In genomic region chr14:55783171-55783957, GRCm38 (mm10) we compare ENCODE assay signal across 8 mouse cellular contexts. TPM values are rescaled to one million over a fixed set of nuclear protein-coding genes. Genes with fewer than 3 reads are reported as not detected.
DNase-seq lines count a peak whose midpoint lies in the region; ATAC-seq and TF ChIP-seq lines count a peak whose summit lies in the region.

No protein-coding gene starts in this region.

- ATAC-seq in forebrain, embryonic 15.5 days (replicated peaks), result no peak
- no peak for ATAC-seq in hindbrain, embryonic 15.5 days (ENCODE audit: low FRiP score, low read depth)
- ATAC-seq in liver, embryonic 16.5 days (ENCODE audit: low read depth), result no peak
- ATAC-seq in megakaryocyte progenitor cell, adult 5-6 weeks (replicated peaks; ENCODE audit: poor library complexity), result no peak
- no peak for ATAC-seq in granulocyte monocyte progenitor cell, adult 5-6 weeks (replicated peaks; ENCODE audit: poor library complexity, severe bottlenecking)

- no peaks in the 10 kb centered on the region for H3K36me3 ChIP-seq in forebrain, embryonic 15.5 days
- H3K36me3 ChIP-seq in hindbrain, embryonic 15.5 days, result no peaks in the 10 kb centered on the region
- no peaks in the 10 kb centered on the region for H3K36me3 ChIP-seq in liver, embryonic 16.5 days (ENCODE audit: control insufficient read depth, insufficient read depth)
- peaks cover 11% of the 10 kb centered on the region; the same call in 1 of the 2 replicates for H3K36me3 ChIP-seq in small intestine, adult 2 months (ENCODE audit: control insufficient read depth, insufficient read depth, low read length)

- WGBS in forebrain, embryonic 15.5 days, result 3% methylated on average over 31 of the region's 31 CpGs
- WGBS in hindbrain, embryonic 15.5 days, result 3% methylated on average over 31 of the region's 31 CpGs
- 19% methylated on average over 31 of the region's 31 CpGs for WGBS in liver, embryonic 16.5 days (ENCODE audit: insufficient replicate concordance)
- WGBS in small intestine, adult 2 months, result 44% methylated on average over 31 of the region's 31 CpGs

- no peaks in the 10 kb centered on the region for H3K9me3 ChIP-seq in forebrain, embryonic 15.5 days
- H3K9me3 ChIP-seq in hindbrain, embryonic 15.5 days, result no peaks in the 10 kb centered on the region
- H3K9me3 ChIP-seq in liver, embryonic 16.5 days (replicated peaks; ENCODE audit: control insufficient read depth, low read length), result no peaks in the 10 kb centered on the region

- no peak overlapping the region; the same call in 1 of the 2 replicates for H3K27ac ChIP-seq in forebrain, embryonic 15.5 days (replicated peaks)
- 0 out of 2 replicates have a peak overlapping the region, but pooled peaks have one; percentile 4 for H3K27ac ChIP-seq in hindbrain, embryonic 15.5 days (replicated peaks)
- no peak overlapping the region for H3K27ac ChIP-seq in liver, embryonic 16.5 days (ENCODE audit: low read length)
- H3K27ac ChIP-seq in small intestine, adult 2 months (ENCODE audit: insufficient read depth, low read depth, low read length), result no peak overlapping the region; the same call in 1 of the 2 replicates

- peaks cover 14% of the 10 kb centered on the region for H3K4me1 ChIP-seq in forebrain, embryonic 15.5 days
- peaks cover 16% of the 10 kb centered on the region for H3K4me1 ChIP-seq in hindbrain, embryonic 15.5 days (replicated peaks)
- peaks cover 6% of the 10 kb centered on the region for H3K4me1 ChIP-seq in liver, embryonic 16.5 days (ENCODE audit: control insufficient read depth, low read depth, low read length)
- H3K4me1 ChIP-seq in small intestine, adult 2 months (ENCODE audit: control insufficient read depth, insufficient read depth, insufficient read length, low read length), result peaks cover 6% of the 10 kb centered on the region

- H3K27me3 ChIP-seq in forebrain, embryonic 15.5 days, result peaks cover 68% of the 10 kb centered on the region
- H3K27me3 ChIP-seq in hindbrain, embryonic 15.5 days, result peaks cover 68% of the 10 kb centered on the region
- peaks cover 29% of the 10 kb centered on the region for H3K27me3 ChIP-seq in liver, embryonic 16.5 days (ENCODE audit: control insufficient read depth, insufficient read depth, low read depth, low read length)
- H3K27me3 ChIP-seq in small intestine, adult 2 months (ENCODE audit: control insufficient read depth, insufficient read depth, low read length), result no peaks in the 10 kb centered on the region

- TF ChIP-seq POLR2A in small intestine, adult 2 months (IDR thresholded peaks at IDR 0.05; ENCODE audit: low read depth, low read length), result no peak

- TF ChIP-seq CTCF in small intestine, adult 2 months (IDR thresholded peaks at IDR 0.05; ENCODE audit: extremely low read depth, insufficient read length, insufficient replicate concordance, low read depth, low read length), result no peak

- peak overlapping the region; percentile 10; the same call in 1 of the 2 replicates for H3K9ac ChIP-seq in forebrain, embryonic 15.5 days (replicated peaks)
- no peak overlapping the region for H3K9ac ChIP-seq in hindbrain, embryonic 15.5 days
- no peak overlapping the region for H3K9ac ChIP-seq in liver, embryonic 16.5 days (ENCODE audit: low read depth, low read length)

- H3K4me3 ChIP-seq in forebrain, embryonic 15.5 days, result peak overlapping the region; percentile 26
- H3K4me3 ChIP-seq in hindbrain, embryonic 15.5 days, result peak overlapping the region; percentile 27
- peak overlapping the region; percentile 38 for H3K4me3 ChIP-seq in liver, embryonic 16.5 days (ENCODE audit: low read depth, low read length)
- H3K4me3 ChIP-seq in small intestine, adult 2 months (ENCODE audit: low read depth, low read length), result peak overlapping the region; percentile 55

- H3K4me2 ChIP-seq in forebrain, embryonic 15.5 days (replicated peaks), result peak overlapping the region; percentile 41
- H3K4me2 ChIP-seq in hindbrain, embryonic 15.5 days, result peak overlapping the region; percentile 48
- H3K4me2 ChIP-seq in liver, embryonic 16.5 days (ENCODE audit: low read depth, low read length), result peak overlapping the region; percentile 39

- peak; percentile 9 for DNase-seq in urinary bladder, postnatal 10 days (ENCODE audit: low spot score)
- DNase-seq in urinary bladder, postnatal 14 days (ENCODE audit: low spot score), result no peak

RNA-seq across cellular contexts. Expression of gene Adcy4, which starts 0.5 kb away (rescaled TPM):
- polyA plus RNA-seq in forebrain, embryonic 15.5 days (2015; fragmentation: Nextera tagmentation; extraction: Ambion mirVana), result 2.9 and 4.0 TPM in 2 replicates
- polyA plus RNA-seq in hindbrain, embryonic 15.5 days (2015; fragmentation: Nextera tagmentation; extraction: Ambion mirVana), result 4.0 and 5.0 TPM in 2 replicates
- 1.9 and 2.4 TPM in 2 replicates for polyA plus RNA-seq in liver, embryonic 16.5 days (2015; fragmentation: Nextera tagmentation; extraction: Ambion mirVana)
- polyA plus RNA-seq in small intestine, adult 2 months (2012; rRNA removed), result 3.3 and 6.1 TPM in 2 replicates
- 0.05 TPM in 1 of 2 replicates, not detected in the other for total RNA-seq in megakaryocyte progenitor cell, adult 5-6 weeks (2015)
- not detected in 2 replicates for total RNA-seq in megakaryocyte progenitor cell, adult 5-6 weeks (2017)
- total RNA-seq in granulocyte monocyte progenitor cell, adult 5-6 weeks (2014; fragmentation: Nextera tagmentation), result not detected in 2 replicates
- not detected in 2 replicates for total RNA-seq in granulocyte monocyte progenitor cell, adult 5-6 weeks (2017)

RNA-seq across cellular contexts. Expression of gene Ripk3, which starts 5.3 kb away (rescaled TPM):
- polyA plus RNA-seq in forebrain, embryonic 15.5 days (2015; fragmentation: Nextera tagmentation; extraction: Ambion mirVana), result 1.1 and 2.3 TPM in 2 replicates
- 1.6 and 2.0 TPM in 2 replicates for polyA plus RNA-seq in hindbrain, embryonic 15.5 days (2015; fragmentation: Nextera tagmentation; extraction: Ambion mirVana)
- 15.4 and 16.4 TPM in 2 replicates for polyA plus RNA-seq in liver, embryonic 16.5 days (2015; fragmentation: Nextera tagmentation; extraction: Ambion mirVana)
- 24.7 and 42.1 TPM in 2 replicates for polyA plus RNA-seq in small intestine, adult 2 months (2012; rRNA removed)
- 116 and 152 TPM in 2 replicates for total RNA-seq in megakaryocyte progenitor cell, adult 5-6 weeks (2015)
- 25.3 and 49.9 TPM in 2 replicates for total RNA-seq in megakaryocyte progenitor cell, adult 5-6 weeks (2017)
- 104 and 157 TPM in 2 replicates for total RNA-seq in granulocyte monocyte progenitor cell, adult 5-6 weeks (2014; fragmentation: Nextera tagmentation)
- 40.9 and 42.4 TPM in 2 replicates for total RNA-seq in granulocyte monocyte progenitor cell, adult 5-6 weeks (2017)

RNA-seq across cellular contexts. Expression of gene Ltb4r1, which starts 17.6 kb away (rescaled TPM):
- polyA plus RNA-seq in forebrain, embryonic 15.5 days (2015; fragmentation: Nextera tagmentation; extraction: Ambion mirVana), result 0.26 TPM in 1 of 2 replicates, not detected in the other
- 0.91 and 0.93 TPM in 2 replicates for polyA plus RNA-seq in hindbrain, embryonic 15.5 days (2015; fragmentation: Nextera tagmentation; extraction: Ambion mirVana)
- 14.2 and 16.4 TPM in 2 replicates for polyA plus RNA-seq in liver, embryonic 16.5 days (2015; fragmentation: Nextera tagmentation; extraction: Ambion mirVana)
- 25.3 and 26.4 TPM in 2 replicates for polyA plus RNA-seq in small intestine, adult 2 months (2012; rRNA removed)
- 18.5 and 19.9 TPM in 2 replicates for total RNA-seq in megakaryocyte progenitor cell, adult 5-6 weeks (2015)
- 31.4 and 42.4 TPM in 2 replicates for total RNA-seq in megakaryocyte progenitor cell, adult 5-6 weeks (2017)
- total RNA-seq in granulocyte monocyte progenitor cell, adult 5-6 weeks (2014; fragmentation: Nextera tagmentation), result 19.4 and 23.3 TPM in 2 replicates
- 19.8 and 25.8 TPM in 2 replicates for total RNA-seq in granulocyte monocyte progenitor cell, adult 5-6 weeks (2017)

RNA-seq across cellular contexts. Expression of gene Ltb4r2, which starts 22.1 kb away (rescaled TPM):
- 0.10 and 0.24 TPM in 2 replicates for polyA plus RNA-seq in forebrain, embryonic 15.5 days (2015; fragmentation: Nextera tagmentation; extraction: Ambion mirVana)
- 0.54 and 0.84 TPM in 2 replicates for polyA plus RNA-seq in hindbrain, embryonic 15.5 days (2015; fragmentation: Nextera tagmentation; extraction: Ambion mirVana)
- 0.38 and 0.40 TPM in 2 replicates for polyA plus RNA-seq in liver, embryonic 16.5 days (2015; fragmentation: Nextera tagmentation; extraction: Ambion mirVana)
- polyA plus RNA-seq in small intestine, adult 2 months (2012; rRNA removed), result 65.3 and 90.6 TPM in 2 replicates
- total RNA-seq in megakaryocyte progenitor cell, adult 5-6 weeks (2015), result 0.39 and 0.44 TPM in 2 replicates
- 0.47 and 0.62 TPM in 2 replicates for total RNA-seq in megakaryocyte progenitor cell, adult 5-6 weeks (2017)
- total RNA-seq in granulocyte monocyte progenitor cell, adult 5-6 weeks (2014; fragmentation: Nextera tagmentation), result 0.56 and 2.1 TPM in 2 replicates
- 0.34 TPM in 1 of 2 replicates, not detected in the other for total RNA-seq in granulocyte monocyte progenitor cell, adult 5-6 weeks (2017)

RNA-seq across cellular contexts. Expression of gene Cideb, which starts 25.1 kb away (rescaled TPM):
- polyA plus RNA-seq in forebrain, embryonic 15.5 days (2015; fragmentation: Nextera tagmentation; extraction: Ambion mirVana), result 0.15 and 0.29 TPM in 2 replicates
- polyA plus RNA-seq in hindbrain, embryonic 15.5 days (2015; fragmentation: Nextera tagmentation; extraction: Ambion mirVana), result 0.26 and 0.39 TPM in 2 replicates
- polyA plus RNA-seq in liver, embryonic 16.5 days (2015; fragmentation: Nextera tagmentation; extraction: Ambion mirVana), result 74.1 and 86.9 TPM in 2 replicates
- polyA plus RNA-seq in small intestine, adult 2 months (2012; rRNA removed), result 309 and 797 TPM in 2 replicates
- total RNA-seq in megakaryocyte progenitor cell, adult 5-6 weeks (2015), result 0.20 and 0.77 TPM in 2 replicates
- 0.51 TPM in 1 of 2 replicates, not detected in the other for total RNA-seq in megakaryocyte progenitor cell, adult 5-6 weeks (2017)
- not detected in 2 replicates for total RNA-seq in granulocyte monocyte progenitor cell, adult 5-6 weeks (2014; fragmentation: Nextera tagmentation)
- not detected in 2 replicates for total RNA-seq in granulocyte monocyte progenitor cell, adult 5-6 weeks (2017)
